Mouse (Mus musculus) ES-Bruce4 (cell line): ENCODE data around the gene Kcnk7. TPM values are rescaled to one million over a fixed set of nuclear protein-coding genes. Genes with fewer than 3 reads are reported as not detected.
A peak's percentile ranks its signal among the peaks of the same experiment; 100 is the strongest.

Source experiments
- H3K27ac ChIP-seq: 2 replicates; pipeline ENCODE4 v1.5.1; 2012; ENCODE audit warnings: low read length, inconsistent platforms; ENCODE audit not compliant: insufficient read depth
- H3K27me3 ChIP-seq: 2 replicates; pipeline ENCODE4 v1.6.1; 2012; ENCODE audit warnings: mild to moderate bottlenecking, low read length, inconsistent platforms; ENCODE audit not compliant: control insufficient read depth, poor library complexity, insufficient read depth, severe bottlenecking
- H3K36me3 ChIP-seq: 2 replicates; pipeline ENCODE4 v1.6.1; 2012; ENCODE audit warnings: inconsistent platforms, mild to moderate bottlenecking, low read length, moderate library complexity; ENCODE audit not compliant: control insufficient read depth, poor library complexity, insufficient read depth, severe bottlenecking
- H3K4me1 ChIP-seq: one replicate; pipeline ENCODE4 v1.8.1; 2011; ENCODE audit warnings: low read length; ENCODE audit not compliant: control insufficient read depth, insufficient read depth
- H3K4me3 ChIP-seq: 2 replicates; pipeline ENCODE4 v1.5.1; 2011; ENCODE audit warnings: low read depth, mild to moderate bottlenecking, low read length
- H3K9ac ChIP-seq: 2 replicates; pipeline ENCODE4 v1.6.1; 2012; ENCODE audit warnings: low read depth, mild to moderate bottlenecking, inconsistent platforms; ENCODE audit not compliant: poor library complexity, severe bottlenecking
- H3K9me3 ChIP-seq: replicated peaks from 2 replicates; pipeline ENCODE4 v1.6.1; 2012; ENCODE audit warnings: mild to moderate bottlenecking, low read length, inconsistent platforms; ENCODE audit not compliant: control insufficient read depth, poor library complexity, insufficient read depth, severe bottlenecking
- CTCF ChIP-seq: IDR thresholded peaks from one replicate; pipeline ENCODE4 v1.8.1; 2011; ENCODE audit warnings: low read depth, low read length
- EP300 ChIP-seq: IDR thresholded peaks from 2 replicates; pipeline ENCODE4 v1.6.1; 2011; ENCODE audit warnings: low read depth, low read length; ENCODE audit not compliant: insufficient read depth
- POLR2A ChIP-seq: IDR thresholded peaks from one replicate; pipeline ENCODE4 v1.8.1; 2011; ENCODE audit warnings: low read length; ENCODE audit not compliant: insufficient read depth
- polyA plus RNA-seq: library from polyadenylated mRNA; stranded (reverse); fragments of >200 nt; gene quantifications from 2 replicates; pipeline ENCODE4 v1.2.4, GENCODE M21; 2011; ENCODE audit warnings: low read depth; ENCODE audit not compliant: missing spikeins, insufficient read depth, insufficient read length

Kcnk7 gene
- polyA plus RNA-seq, 1 experiment, result not detected

- Histone ChIP-seq H3K9me3 (no peaks in the 10 kb centered on the region), H3K4me1 (no peaks in the 10 kb centered on the region), H3K9ac (peak overlapping the region; percentile 48; the same call in 1 of the 2 replicates), H3K4me3 (0 out of 2 replicates have a peak overlapping the region, but pooled peaks have one; percentile 69), H3K27ac (no peak overlapping the region), H3K27me3 (no peaks in the 10 kb centered on the region), H3K36me3 (no peaks in the 10 kb centered on the region)
- TF ChIP-seq EP300, result no peak
- no peak for TF ChIP-seq CTCF
These were observed 21.0 kb downstream of the Kcnk7 start for GRCm38 (mm10) chr19:5725029-5725707.

DNA sequence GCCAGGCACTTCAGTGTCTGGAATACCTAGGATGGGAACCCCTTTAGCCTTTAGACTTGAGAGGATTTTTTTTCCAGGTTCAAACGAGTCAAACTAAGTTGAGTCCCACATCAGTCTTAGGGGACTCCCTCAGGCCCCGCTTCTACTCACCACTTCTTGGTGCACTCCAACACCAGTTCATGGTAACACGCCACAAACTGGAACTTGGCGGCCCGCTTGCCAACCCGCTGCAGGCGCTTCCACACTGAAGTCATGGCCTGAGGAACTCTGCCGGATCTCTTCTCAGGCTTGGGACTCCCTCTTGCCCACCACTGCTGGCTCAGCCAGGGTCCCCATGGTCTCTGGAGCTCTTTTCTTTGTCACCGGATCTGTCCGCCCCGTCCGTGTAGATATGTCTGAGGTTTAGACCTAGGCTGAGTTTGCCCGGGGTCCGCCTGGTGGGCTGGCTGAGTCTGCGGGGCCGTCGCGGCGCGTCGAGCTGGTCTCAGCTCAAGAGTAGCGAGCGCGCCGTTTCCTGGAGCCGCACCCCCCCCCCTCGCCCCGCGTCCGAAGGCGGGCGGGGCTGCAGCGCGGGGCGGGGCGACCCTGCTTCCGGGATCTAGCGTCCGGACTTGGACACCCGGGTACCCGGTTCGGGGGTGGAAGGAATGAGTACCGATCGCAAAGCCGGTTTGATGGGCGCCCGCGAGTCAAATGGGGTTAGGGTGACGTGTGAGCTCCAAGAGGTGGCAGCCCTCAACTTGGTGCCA lies 21.8 kb downstream of the Kcnk7 start, which contains the start of gene Ehbp1l1:
TSS of gene Ehbp1l1 (minus strand) at position 551 of the 749 bp plus-strand sequence.
- TF ChIP-seq CTCF, result no peak
- no peak for TF ChIP-seq EP300
- no peak for TF ChIP-seq POLR2A
- no peaks in the 10 kb centered on the region for H3K4me1 ChIP-seq
- H3K9me3 ChIP-seq, result no peaks in the 10 kb centered on the region
- no peaks in the 10 kb centered on the region for H3K36me3 ChIP-seq
- H3K4me3 ChIP-seq, result peak within 1 kb of the TSS; percentile 69
- H3K27ac ChIP-seq, result no peak within 1 kb of the TSS
- H3K27me3 ChIP-seq, result no peaks in the 10 kb centered on the region
- peak within 1 kb of the TSS; percentile 48 for H3K9ac ChIP-seq

DNA sequence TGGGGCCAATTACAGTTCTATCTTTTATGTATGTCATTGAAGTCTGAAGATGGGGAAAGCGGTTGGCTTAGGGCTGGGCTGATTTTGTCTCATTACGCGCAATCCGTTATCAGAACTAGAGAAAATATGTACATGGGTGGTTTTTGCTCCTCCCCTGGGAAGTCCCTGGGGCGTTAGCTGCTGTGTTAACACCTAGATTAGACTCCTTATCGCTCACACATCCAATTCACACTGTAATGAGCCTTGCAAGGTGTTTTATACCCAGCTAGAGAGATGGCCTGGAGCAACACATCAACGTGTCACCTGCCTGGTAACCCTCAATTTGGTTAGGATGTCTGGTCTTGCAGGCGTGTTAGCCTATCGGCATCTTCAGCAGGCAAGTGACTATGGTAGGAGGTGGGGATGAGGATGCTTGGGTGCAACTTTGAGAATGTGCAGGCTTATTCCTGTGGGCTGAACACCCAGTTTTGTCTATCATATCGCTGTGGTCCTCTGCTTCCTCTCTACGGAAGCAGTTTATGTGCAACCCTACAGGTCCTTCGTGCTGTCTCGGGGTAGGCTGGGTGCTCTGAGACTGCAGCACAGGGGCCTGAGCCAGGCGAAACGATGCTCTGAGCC lies 22.9 kb downstream of the Kcnk7 start:
- Histone ChIP-seq H3K9me3 (no peaks in the 10 kb centered on the region), H3K4me3 (no peak overlapping the region), H3K27ac (no peak overlapping the region), H3K4me1 (no peaks in the 10 kb centered on the region), H3K27me3 (no peaks in the 10 kb centered on the region), H3K9ac (no peak overlapping the region), H3K36me3 (no peaks in the 10 kb centered on the region)
- no peak for TF ChIP-seq CTCF
- TF ChIP-seq POLR2A, result no peak
- no peak for TF ChIP-seq EP300

DNA sequence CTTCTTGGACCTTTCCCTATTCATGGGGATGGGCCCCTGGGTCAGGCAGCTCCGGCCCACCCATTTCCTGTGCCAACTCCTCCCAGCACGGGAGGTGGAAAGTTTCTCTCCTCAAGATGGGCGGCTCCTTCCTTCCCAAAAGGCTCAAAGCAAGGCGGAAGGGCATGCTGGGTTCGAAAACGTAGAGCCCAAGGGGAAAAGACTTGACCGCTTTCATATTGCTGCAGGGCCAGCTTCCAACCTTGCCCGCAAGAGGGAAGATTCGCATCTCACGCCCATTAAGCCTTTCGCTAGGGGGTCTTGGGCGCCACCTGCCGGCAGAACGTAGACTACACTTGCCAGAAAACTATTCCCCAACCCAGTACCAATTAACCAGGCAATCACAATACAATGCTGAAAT lies 23.5 kb downstream of the Kcnk7 start:
- TF ChIP-seq CTCF (peak; percentile 97), POLR2A (no peak), EP300 (peak; percentile 56; the same call in 1 of the 2 replicates)
- Histone ChIP-seq H3K27me3 (no peaks in the 10 kb centered on the region), H3K36me3 (no peaks in the 10 kb centered on the region), H3K27ac (no peak overlapping the region), H3K9me3 (no peaks in the 10 kb centered on the region), H3K4me1 (no peaks in the 10 kb centered on the region), H3K9ac (no peak overlapping the region), H3K4me3 (peak overlapping the region; percentile 20; the same call in 1 of the 2 replicates)

DNA sequence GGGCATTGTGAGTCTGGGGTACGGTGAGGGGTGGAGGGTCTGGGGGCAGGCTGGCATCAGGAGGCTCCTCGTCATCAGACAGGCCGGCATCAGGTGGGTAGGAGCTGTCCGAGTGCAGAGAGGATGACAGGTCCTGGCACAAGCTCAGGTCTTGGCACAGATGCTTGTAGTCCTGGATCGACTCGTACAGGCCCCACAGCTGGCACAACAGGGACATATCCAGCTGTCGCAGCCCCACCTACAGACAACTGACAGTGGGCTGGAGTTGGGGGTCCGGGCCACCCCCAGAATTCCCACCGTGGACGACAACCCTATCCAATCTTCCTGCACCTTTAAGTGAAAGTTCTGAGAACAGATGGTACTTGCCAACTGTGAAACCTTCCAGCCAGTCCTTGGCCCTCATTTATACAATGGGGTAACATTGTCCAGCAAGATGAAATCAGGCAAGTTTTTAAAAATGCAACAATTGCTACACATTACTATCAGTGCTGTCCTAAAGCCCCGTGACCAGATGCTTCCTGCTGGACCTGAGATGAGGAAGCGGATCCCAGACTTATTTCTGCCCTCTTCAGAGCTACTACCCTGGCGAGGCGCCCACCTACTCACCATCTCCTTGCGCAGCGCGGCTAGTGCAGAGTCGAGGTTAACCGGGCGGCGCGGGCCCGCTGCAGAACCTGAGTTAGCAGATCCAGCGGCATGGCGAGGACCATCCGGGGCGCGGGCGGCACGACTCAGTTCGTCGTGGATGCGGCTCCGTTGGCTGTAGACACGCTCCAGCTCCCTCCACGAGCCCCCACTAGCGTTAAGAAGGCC lies 24.7 kb downstream of the Kcnk7 start:
- Histone ChIP-seq H3K27me3 (no peaks in the 10 kb centered on the region), H3K27ac (no peak overlapping the region), H3K4me1 (no peaks in the 10 kb centered on the region), H3K36me3 (no peaks in the 10 kb centered on the region), H3K9me3 (no peaks in the 10 kb centered on the region), H3K4me3 (peak overlapping the region; percentile 91), H3K9ac (peak overlapping the region; percentile 95)
- TF ChIP-seq POLR2A (no peak), CTCF (no peak), EP300 (no peak)
